Mouse (Mus musculus): ENCODE data around the gene Nlgn1.

DNA sequence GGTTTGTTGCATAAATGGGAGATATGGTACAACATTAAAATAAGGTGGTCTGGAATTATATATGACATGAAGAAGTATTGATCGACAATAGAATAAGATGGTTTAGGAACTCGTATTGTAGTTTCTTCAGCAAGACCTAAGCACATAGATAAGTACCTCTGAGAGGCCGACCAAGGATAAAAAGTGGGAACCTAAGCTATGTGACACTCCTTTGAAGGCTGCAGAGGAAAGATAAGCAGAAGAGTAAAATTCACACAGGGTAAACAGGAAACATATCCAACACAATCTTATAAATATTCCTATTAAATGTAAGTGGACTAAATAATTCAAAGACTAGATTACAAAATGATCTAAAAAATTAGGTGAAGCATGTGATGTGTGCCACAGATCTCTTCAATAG, 151.2 kb downstream of the Nlgn1 start:
- TF ChIP-seq ZC3H11A (IDR thresholded peaks at IDR 0.05; ENCODE audit: borderline replicate concordance, low read depth, low read length) (no peak), ZNF384 (IDR thresholded peaks at IDR 0.05; ENCODE audit: low read depth, low read length) (no peak)
